Mouse (Mus musculus) kidney, adult 2 months (tissue): ENCODE results near the gene Rmi2. TPM values are rescaled to one million over a fixed set of nuclear protein-coding genes. Genes with fewer than 3 reads are reported as not detected.
"Not testable (repeated sequence)": the region's sequence is repeated elsewhere in the genome, so short reads cannot be mapped to it uniquely, and the experiment has no call there.

ENCODE experiments used
- DNase-seq: peaks from one replicate; pipeline ENCODE4 v3.0.0; 2021
- H3K27ac ChIP-seq: fragments of 200-500 bp; 2 replicates; pipeline ENCODE4 v1.5.1; 2012; ENCODE audit warnings: low read depth, low read length, control low read depth, inconsistent platforms; ENCODE audit not compliant: insufficient read depth
- H3K27me3 ChIP-seq: fragments of 200-500 bp; replicated peaks from 2 replicates; pipeline ENCODE4 v1.6.1; 2012; ENCODE audit warnings: mild to moderate bottlenecking, moderate library complexity, low read length, inconsistent platforms; ENCODE audit not compliant: control insufficient read depth, insufficient read depth
- H3K36me3 ChIP-seq: fragments of 200-500 bp; 2 replicates; pipeline ENCODE4 v1.6.1; 2012; ENCODE audit warnings: mild to moderate bottlenecking, moderate library complexity, low read length, inconsistent platforms; ENCODE audit not compliant: control insufficient read depth, insufficient read depth
- H3K4me1 ChIP-seq: fragments of 200-500 bp; 2 replicates; pipeline ENCODE4 v1.6.1; 2011; ENCODE audit warnings: low read length; ENCODE audit not compliant: control insufficient read depth, insufficient read depth
- H3K4me3 ChIP-seq: fragments of 200-500 bp; 2 replicates; pipeline ENCODE4 v1.5.1; 2011; ENCODE audit warnings: mild to moderate bottlenecking, low read depth, low read length, control low read depth; ENCODE audit not compliant: insufficient read depth
- CTCF ChIP-seq: fragments of 200-500 bp; conservative IDR thresholded peaks from 2 replicates; pipeline ENCODE4 v1.5.1; 2011; ENCODE audit warnings: low read depth, mild to moderate bottlenecking, control low read depth, low read length, moderate library complexity, mixed read lengths; ENCODE audit not compliant: insufficient read depth, insufficient read length
- POLR2A ChIP-seq: fragments of 200-500 bp; IDR thresholded peaks from one replicate; pipeline ENCODE4 v1.6.1; 2011; ENCODE audit warnings: low read depth, low read length, control low read depth
- WGBS: fragments of 180-500 bp; shearing (Covaris S2); methylation state at CpG from one replicate; pipeline ENCODE4 v1.1.7; 2018; 5-methylcytosine and 5-hydroxymethylcytosine counted together
- polyA plus RNA-seq: library from polyadenylated mRNA; depleted of rRNA; stranded (reverse); fragments of >200 nt; gene quantifications from 2 replicates; pipeline ENCODE4 v1.2.3, GENCODE M21; 2012

Rmi2 gene
- polyA plus RNA-seq, 1 experiment: 0.27 TPM

- Histone ChIP-seq H3K4me3 (no peak overlapping the region), H3K27ac (no peak overlapping the region), H3K36me3 (no peaks in the 10 kb centered on the region), H3K27me3 (no peaks in the 10 kb centered on the region), H3K4me1 (no peaks in the 10 kb centered on the region)
- TF ChIP-seq POLR2A: no peak
- TF ChIP-seq CTCF: no peak
- WGBS: 89% methylated on average over 4 of the region's 4 CpGs
- DNase-seq: no peak
Observed at GRCm38 (mm10) chr16:10788866-10789265, 46.0 kb upstream of the Rmi2 start.

GRCm38 (mm10) chr16:10790702-10791101, 44.2 kb upstream of the Rmi2 start, which contains the start of gene Prm3:
TSS of gene Prm3 (minus strand) at chr16:10790914.
- H3K27ac ChIP-seq: no peak within 1 kb of the TSS
- H3K4me1 ChIP-seq: no peaks in the 10 kb centered on the region
- WGBS: 87% methylated on average over 9 of the region's 9 CpGs
- H3K27me3 ChIP-seq: no peaks in the 10 kb centered on the region
- no peaks in the 10 kb centered on the region for H3K36me3 ChIP-seq
- no peak for TF ChIP-seq POLR2A
- TF ChIP-seq CTCF: no peak
- no peak within 1 kb of the TSS for H3K4me3 ChIP-seq
- no peak for DNase-seq

- no peak for TF ChIP-seq CTCF
- Histone ChIP-seq H3K27ac (no peak within 1 kb of the TSS), H3K36me3 (no peaks in the 10 kb centered on the region), H3K4me3 (no peak within 1 kb of the TSS), H3K4me1 (no peaks in the 10 kb centered on the region), H3K27me3 (no peaks in the 10 kb centered on the region)
- 87% methylated on average over 6 of the region's 6 CpGs for WGBS
- no peak for DNase-seq
Observed at GRCm38 (mm10) chr16:10796034-10796433, 38.8 kb upstream of the Rmi2 start, which contains the start of gene Prm2. TSS of gene Prm2 (minus strand) at chr16:10796134.

GRCm38 (mm10) chr16:10802420-10802819, 32.4 kb upstream of the Rmi2 start:
- H3K36me3 ChIP-seq: not testable (repeated sequence)

GRCm38 (mm10) chr16:10805789-10806527, 28.9 kb upstream of the Rmi2 start, which contains the start of gene Prm1:
TSS of gene Prm1 (minus strand) at chr16:10805839.
- no peaks in the 10 kb centered on the region for H3K4me1 ChIP-seq
- H3K36me3 ChIP-seq: no peaks in the 10 kb centered on the region
- no peak for DNase-seq
- H3K27ac ChIP-seq: no peak within 1 kb of the TSS
- no peak for TF ChIP-seq POLR2A
- no peak for TF ChIP-seq CTCF
- 80% methylated on average over 10 of the region's 10 CpGs for WGBS
- no peak within 1 kb of the TSS for H3K4me3 ChIP-seq
- no peaks in the 10 kb centered on the region for H3K27me3 ChIP-seq

More at GRCm38 (mm10) chr16:10802420-10802819, 32.4 kb upstream of the Rmi2 start:
- H3K27me3 ChIP-seq, H3K27ac ChIP-seq, H3K4me1 ChIP-seq, H3K4me3 ChIP-seq, DNase-seq: not testable (repeated sequence)
- 83% methylated on average over 3 of the region's 3 CpGs for WGBS

- DNase-seq: no peak
- TF ChIP-seq POLR2A: no peak
- no peak for TF ChIP-seq CTCF
- no peaks in the 10 kb centered on the region for H3K4me1 ChIP-seq
- H3K27ac ChIP-seq: no peak overlapping the region
- no peak overlapping the region for H3K4me3 ChIP-seq
- no peaks in the 10 kb centered on the region for H3K27me3 ChIP-seq
- WGBS: 89% methylated on average over 1 of the region's 1 CpGs
- H3K36me3 ChIP-seq: no peaks in the 10 kb centered on the region
Observed at GRCm38 (mm10) chr16:10810376-10810775, 24.5 kb upstream of the Rmi2 start.

- WGBS: 86% methylated on average over 2 of the region's 2 CpGs
- no peak for DNase-seq
- Histone ChIP-seq H3K4me1 (no peaks in the 10 kb centered on the region), H3K36me3 (no peaks in the 10 kb centered on the region), H3K27ac (no peak within 1 kb of the TSS), H3K27me3 (no peaks in the 10 kb centered on the region), H3K4me3 (no peak within 1 kb of the TSS)
- no peak for TF ChIP-seq POLR2A
- no peak for TF ChIP-seq CTCF
Observed at GRCm38 (mm10) chr16:10812865-10813371, 21.9 kb upstream of the Rmi2 start, which contains the start of gene Gm11172. TSS of gene Gm11172 (plus strand) at chr16:10812915.
